Mouse (Mus musculus): ENCODE measurements around the gene Chaf1a. TPM values are rescaled to one million over a fixed set of nuclear protein-coding genes. Genes with fewer than 3 reads are reported as not detected.

Chaf1a gene
- total RNA-seq, 2 experiments from 2014 or later: 2.6 to 3.4 TPM

DNA sequence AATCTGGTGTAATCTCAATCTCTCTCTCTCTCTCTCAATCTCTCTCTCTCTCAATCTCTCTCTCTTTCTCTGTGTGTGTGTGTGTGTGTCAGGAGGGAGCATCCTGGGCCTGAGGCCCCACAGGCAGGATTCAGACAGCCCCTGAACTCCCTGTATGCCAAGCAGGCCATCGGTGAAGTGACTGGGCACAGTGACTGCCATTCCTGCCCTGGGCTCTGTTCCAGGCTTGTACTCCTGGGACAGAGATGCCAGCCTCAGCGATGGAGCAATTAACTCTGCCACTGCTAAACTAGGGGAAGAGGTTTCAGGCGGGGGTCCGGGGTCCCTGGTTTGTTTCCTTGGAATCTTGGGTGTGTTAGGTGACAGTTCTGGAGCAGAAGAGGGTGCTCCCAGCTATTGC, 70.3 kb downstream of the Chaf1a start:
- peak; percentile 62 to 77 for DNase-seq
- intact Hi-C loops (cut with DNase I): no loop called here

DNA sequence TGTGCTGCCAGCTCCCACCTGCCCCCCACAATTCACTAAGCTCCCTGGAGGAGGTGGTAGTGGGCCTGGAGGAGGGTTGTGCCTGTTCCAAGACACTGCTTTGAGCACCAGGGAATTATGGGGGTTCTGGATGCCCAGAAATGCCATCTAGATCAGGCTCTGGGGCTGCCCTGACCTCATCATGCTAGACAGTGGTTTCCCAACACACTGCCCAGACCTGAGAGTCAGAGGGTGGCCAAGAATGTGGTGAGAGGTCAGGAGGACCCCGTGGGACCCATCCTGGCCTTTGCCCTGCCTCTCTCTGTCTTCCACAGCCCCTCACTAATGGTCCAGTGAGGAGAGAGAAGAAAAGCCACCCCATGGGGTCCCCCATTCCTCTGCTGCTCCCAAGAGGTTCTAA, 70.8 kb downstream of the Chaf1a start:
- DNase-seq: peak in 1 of 2 experiments; percentile 6
- intact Hi-C loops (cut with DNase I): no loop called here

DNA sequence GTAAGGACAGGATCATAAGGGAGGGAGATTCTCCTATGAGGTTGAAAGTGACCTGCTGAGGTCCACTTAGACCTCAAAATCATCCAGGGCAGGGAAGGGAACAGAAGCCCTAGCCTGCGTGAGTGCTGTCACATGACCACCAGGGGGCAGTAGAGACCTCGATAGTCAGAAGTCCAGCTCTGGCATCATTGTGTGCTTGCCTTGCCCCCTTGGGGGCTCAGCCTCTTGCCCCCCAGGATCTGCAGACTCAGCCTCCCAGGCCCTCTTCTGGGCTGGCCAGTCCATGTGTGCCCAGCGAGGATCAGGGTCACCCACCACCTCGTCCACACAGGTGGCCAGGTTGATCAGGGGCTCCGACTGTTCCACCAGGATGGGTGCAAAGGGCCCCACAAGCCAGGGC, 71.6 kb downstream of the Chaf1a start:
- intact Hi-C loops (cut with DNase I): no loop called here
- DNase-seq: peak; percentile 64 to 82

DNA sequence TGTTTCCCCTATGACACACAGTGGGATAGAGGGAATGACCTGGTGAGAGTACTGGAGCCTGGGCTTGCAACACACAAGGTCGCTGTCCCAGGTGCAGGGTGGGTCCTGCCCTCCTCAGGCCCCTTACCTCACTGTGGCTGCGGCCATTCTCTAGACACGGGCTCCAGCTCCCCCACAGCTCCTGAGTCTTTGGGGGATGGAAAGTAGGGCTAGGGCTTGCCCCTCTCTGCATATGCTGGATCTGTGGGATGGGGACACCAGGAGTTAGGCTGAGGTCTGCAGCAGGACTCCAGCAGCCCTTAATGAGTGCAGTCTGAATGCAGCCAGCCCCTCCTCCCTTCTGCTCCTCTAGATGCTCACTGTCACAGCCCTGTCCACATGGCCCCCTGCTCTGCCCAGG, 72.5 kb downstream of the Chaf1a start:
- no peak for DNase-seq
- intact Hi-C loops (cut with DNase I): no loop called here

DNA sequence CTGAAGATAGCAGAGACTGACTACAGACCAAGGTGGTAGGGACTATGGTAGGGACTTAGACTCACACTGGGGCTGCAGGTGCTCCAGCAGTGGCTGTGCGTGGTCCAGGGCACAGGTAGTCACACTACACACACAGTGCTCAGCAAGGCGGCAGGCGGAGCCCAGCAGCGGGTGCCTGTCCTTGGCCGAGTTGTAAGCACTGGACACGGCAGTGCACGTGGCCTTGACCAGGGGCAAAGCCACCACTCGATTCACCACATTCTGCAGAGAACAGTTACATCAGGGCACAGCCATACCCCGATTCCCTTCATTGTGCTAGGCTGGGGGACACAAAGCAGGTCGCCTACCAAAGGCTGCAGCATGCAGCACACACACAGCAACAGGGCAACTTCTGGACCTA, 76.0 kb downstream of the Chaf1a start:
- no peak for DNase-seq
- intact Hi-C loops (cut with DNase I): no loop called here

DNA sequence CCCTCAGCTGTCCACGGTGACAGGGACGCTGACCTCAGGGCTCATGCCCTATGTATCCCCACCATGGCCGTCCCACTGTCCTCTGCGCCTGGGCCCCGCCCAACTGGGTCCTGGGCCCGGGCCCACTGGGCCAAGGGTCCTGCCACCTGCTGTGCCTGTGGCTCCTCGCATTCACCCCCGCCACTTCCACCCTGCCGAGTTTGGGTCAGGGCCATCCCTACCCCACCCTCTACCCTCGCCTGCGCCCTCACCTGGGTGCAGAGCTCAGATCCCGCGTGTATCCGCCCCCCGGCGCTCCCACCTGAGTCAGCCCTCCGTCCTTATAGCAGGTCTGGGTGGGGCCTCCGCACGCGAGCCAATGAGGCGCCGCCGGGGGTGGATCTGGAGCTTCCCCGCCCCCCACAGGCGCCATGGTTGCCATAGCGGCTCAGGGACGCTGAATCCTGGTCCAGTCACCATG, 77.0 kb downstream of the Chaf1a start, which contains the start of gene Plin5:
Gene Plin5 (minus strand): TSS at position 346 of the 460 bp plus-strand sequence.
- intact Hi-C loops (cut with DNase I): no loop called here
- peak; percentile 78 to 83 for DNase-seq

DNA sequence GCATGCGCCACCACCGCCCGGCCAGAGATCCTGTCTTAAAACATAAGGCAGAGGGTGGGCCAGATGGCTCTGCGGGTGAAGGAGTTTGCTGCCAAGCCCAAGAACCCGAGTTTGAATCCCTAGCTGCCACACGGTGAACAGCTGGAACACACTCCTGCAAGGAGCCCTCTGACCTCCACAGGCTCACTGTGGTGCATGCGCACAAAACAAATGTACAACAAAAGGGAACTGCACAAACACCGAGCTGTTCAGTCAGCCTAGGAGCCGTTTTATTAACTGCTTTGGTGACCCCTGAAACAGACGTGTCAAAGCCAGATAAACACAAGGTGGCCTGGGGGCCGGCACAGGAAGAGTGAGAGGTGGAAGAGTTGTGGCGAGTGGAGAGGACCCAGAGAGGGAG, 79.2 kb downstream of the Chaf1a start:
- intact Hi-C loops (cut with DNase I): no loop called here
- DNase-seq: no peak

DNA sequence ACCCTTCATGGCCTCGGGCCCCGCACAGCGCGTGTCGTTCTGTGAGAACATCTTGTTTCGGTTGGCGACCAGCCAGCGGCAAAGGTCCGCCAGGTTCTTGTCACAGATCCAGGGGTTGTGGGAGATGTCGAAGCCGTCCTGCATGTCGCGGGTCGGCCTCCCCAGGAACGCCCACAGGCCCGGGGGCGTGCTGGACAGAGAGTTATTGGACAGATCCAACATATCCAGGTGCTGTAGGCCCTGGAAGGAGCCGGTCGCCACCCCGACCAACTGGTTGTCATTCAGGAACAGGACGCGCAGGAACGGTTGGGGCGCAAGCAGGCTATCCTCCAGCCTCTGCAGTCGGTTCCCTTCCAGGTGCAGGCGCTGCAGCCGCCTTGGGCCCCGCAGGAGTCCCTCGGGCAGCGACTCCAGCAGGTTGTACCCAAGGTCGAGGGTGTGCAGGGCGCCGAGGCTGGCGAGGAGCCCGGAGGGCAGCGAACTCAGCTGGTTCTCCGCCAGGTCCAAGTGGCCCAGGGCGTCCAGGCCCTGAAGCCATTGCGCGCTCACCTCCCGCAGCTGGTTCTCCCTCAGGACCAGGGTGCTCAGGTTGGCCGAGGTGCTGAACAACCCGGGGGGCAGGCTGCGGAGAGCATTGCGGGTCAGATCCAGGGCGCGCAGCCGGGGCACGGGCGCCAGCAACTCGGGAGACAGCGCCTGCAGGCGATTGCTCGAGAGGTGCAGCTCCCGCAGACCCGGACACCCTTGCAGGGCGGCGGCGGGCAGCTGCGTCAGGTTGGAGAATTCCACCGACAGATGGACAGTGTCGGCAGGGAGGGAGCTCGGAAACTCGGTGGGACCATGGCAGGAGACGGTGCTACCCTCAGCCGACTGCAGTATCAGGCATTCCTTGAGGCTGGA, 80.0 kb downstream of the Chaf1a start:
- DNase-seq: peak; percentile 74 to 83
- intact Hi-C loops (cut with DNase I): no loop called here

DNA sequence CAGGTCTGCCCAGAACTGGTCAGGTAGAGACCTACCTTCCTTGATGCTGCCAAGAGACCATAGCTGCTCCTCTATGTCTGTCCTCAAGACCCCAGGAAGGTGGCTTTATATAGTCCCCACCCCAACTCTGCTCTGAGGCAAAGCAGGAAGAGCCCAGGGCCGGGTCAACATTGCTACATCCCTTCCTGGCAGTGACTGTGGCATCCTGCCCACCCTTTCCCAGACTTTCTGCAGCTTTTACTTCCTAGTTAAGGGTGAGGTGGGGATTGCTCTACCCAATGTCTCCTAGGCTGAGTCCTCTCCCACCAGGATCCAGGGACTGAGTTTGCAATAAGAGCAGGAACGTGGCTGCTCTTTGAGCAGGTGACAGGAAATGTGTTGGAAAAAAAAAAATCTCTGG, 81.6 kb downstream of the Chaf1a start, which contains the start of gene Lrg1:
Gene Lrg1 (minus strand): TSS at position 176 of the 400 bp plus-strand sequence.
- DNase-seq: no peak

More for the DNA sequence above, 81.6 kb downstream of the Chaf1a start, which contains the start of gene Lrg1:
- intact Hi-C loops (cut with DNase I): no loop called here

Other genes with a start within 250 kb of the Chaf1a start
- 1 to 10 TPM; 3.4 to 4.3 TPM for gene Zfp119a, start 161.5 kb upstream of the Chaf1a start, total RNA-seq (2021)
- gene Zfp959, start 148.3 kb upstream of the Chaf1a start, total RNA-seq (2021): 1 to 10 TPM; 4.6 to 5.3 TPM
- 1 to 10 TPM; 3.3 to 4.1 TPM for gene Zfp119b, start 90.9 kb upstream of the Chaf1a start, total RNA-seq (2021)
- under 1 TPM; 0.63 to 0.81 TPM for gene Ebi3, start 87.8 kb upstream of the Chaf1a start, total RNA-seq (2021)
- gene Yju2, start 81.3 kb upstream of the Chaf1a start, total RNA-seq (2021): 10 to 100 TPM; 10.8 to 12.6 TPM
- gene Shd, start 70.0 kb upstream of the Chaf1a start, total RNA-seq (2021): 1 to 10 TPM; 1.3 to 3.1 TPM
- gene Fsd1, start 53.9 kb upstream of the Chaf1a start, total RNA-seq (2021): under 1 TPM in 1 of 2 experiments, not detected in 1; 0.74 TPM
- gene Stap2, start 34.9 kb upstream of the Chaf1a start, total RNA-seq (2021): 10 to 100 TPM; 15.9 to 17.9 TPM
- gene Mpnd, start 34.7 kb upstream of the Chaf1a start, total RNA-seq (2021): 10 to 100 TPM; 44.1 to 49.9 TPM
- gene Sh3gl1, start 3.8 kb upstream of the Chaf1a start, total RNA-seq (2021): 10 to 100 TPM; 23.0 to 24.1 TPM
- 10 to 100 TPM; 46.9 to 50.5 TPM for gene Ubxn6, start 34.6 kb downstream of the Chaf1a start, total RNA-seq (2021)
- gene Hdgfl2, start 39.2 kb downstream of the Chaf1a start, total RNA-seq (2021): 10 to 100 TPM; 37.3 to 39.8 TPM
- 100 to 1,000 TPM; 125 to 147 TPM for gene Plin4, start 69.4 kb downstream of the Chaf1a start, total RNA-seq (2021)
- 100 to 1,000 TPM; 154 to 166 TPM for gene Plin5, start 77.2 kb downstream of the Chaf1a start, total RNA-seq (2021)
- gene Lrg1, start 81.6 kb downstream of the Chaf1a start, total RNA-seq (2021): 10 to 100 TPM; 36.7 to 45.8 TPM
- 10 to 100 TPM; 14.5 to 14.7 TPM for gene Sema6b, start 99.9 kb downstream of the Chaf1a start, total RNA-seq (2021)
- 1 to 10 TPM; 3.5 to 5.1 TPM for gene Tnfaip8l1, start 122.0 kb downstream of the Chaf1a start, total RNA-seq (2021)
- 10 to 100 TPM; 33.2 to 34.6 TPM for gene Mydgf, start 143.5 kb downstream of the Chaf1a start, total RNA-seq (2021)
- gene Dpp9, start 178.5 kb downstream of the Chaf1a start, total RNA-seq (2021): 10 to 100 TPM; 32.8 to 36.6 TPM
- gene Fem1a, start 216.4 kb downstream of the Chaf1a start, total RNA-seq (2021): 10 to 100 TPM; 90.4 to 94.6 TPM
- gene Ticam1, start 236.3 kb downstream of the Chaf1a start, total RNA-seq (2021): 10 to 100 TPM in 1 of 2 experiments, 1 to 10 TPM in 1; 9.5 to 11.4 TPM

All from heart, postnatal 14 days (tissue).